Mouse (Mus musculus) midbrain, embryonic 13.5 days (tissue): ENCODE measurements around the gene Ypel2. TPM values are rescaled to one million over a fixed set of nuclear protein-coding genes. Genes with fewer than 3 reads are reported as not detected.

Source experiments
- ATAC-seq: fragments of 200-750 bp; cut with Nextera tagmentation; 2 replicates; pipeline ENCODE4 v1.8.0; 2017; ENCODE audit warnings: mild to moderate bottlenecking, moderate TSS enrichment, moderate library complexity
- H3K27ac ChIP-seq: fragments of 300-500 bp; sonication (generic); 2 replicates; pipeline ENCODE4 v1.5.1; 2015; ENCODE audit warnings: inconsistent platforms, mild to moderate bottlenecking, moderate library complexity
- H3K27me3 ChIP-seq: fragments of 300-500 bp; sonication (generic); 2 replicates; pipeline ENCODE4 v1.6.1; 2015; ENCODE audit warnings: mild to moderate bottlenecking, inconsistent platforms
- H3K36me3 ChIP-seq: fragments of 300-500 bp; sonication (generic); 2 replicates; pipeline ENCODE4 v1.6.1; 2015; ENCODE audit warnings: mild to moderate bottlenecking, inconsistent platforms
- H3K4me1 ChIP-seq: fragments of 300-500 bp; sonication (generic); replicated peaks from 2 replicates; pipeline ENCODE4 v1.6.1; 2015; ENCODE audit warnings: inconsistent platforms
- H3K4me2 ChIP-seq: fragments of 300-500 bp; sonication (generic); replicated peaks from 2 replicates; pipeline ENCODE4 v1.6.1; 2015; ENCODE audit warnings: moderate library complexity, mild to moderate bottlenecking, inconsistent platforms
- H3K4me3 ChIP-seq: fragments of 300-500 bp; sonication (generic); replicated peaks from 2 replicates; pipeline ENCODE4 v1.5.1; 2015; ENCODE audit warnings: mild to moderate bottlenecking, inconsistent platforms
- H3K9ac ChIP-seq: fragments of 300-500 bp; sonication (generic); replicated peaks from 2 replicates; pipeline ENCODE4 v1.6.1; 2015; ENCODE audit warnings: mild to moderate bottlenecking, inconsistent platforms
- H3K9me3 ChIP-seq: fragments of 300-500 bp; sonication (generic); 2 replicates; pipeline ENCODE4 v1.6.1; 2016; ENCODE audit warnings: mild to moderate bottlenecking, inconsistent platforms
- WGBS: fragments of 180-500 bp; shearing (Covaris S2); methylation state at CpG from one replicate; pipeline ENCODE4 v1.1.7; 2015; 5-methylcytosine and 5-hydroxymethylcytosine counted together
- polyA plus RNA-seq: library from polyadenylated mRNA; unstranded; fragments of >200 nt; fragmentation: Nextera tagmentation; extraction: Ambion mirVana; gene quantifications from 2 replicates; pipeline ENCODE4 v1.2.1, GENCODE M21; 2015

The Ypel2 gene
- polyA plus RNA-seq, 1 experiment from 2014 or later, result 8.5 TPM

DNA sequence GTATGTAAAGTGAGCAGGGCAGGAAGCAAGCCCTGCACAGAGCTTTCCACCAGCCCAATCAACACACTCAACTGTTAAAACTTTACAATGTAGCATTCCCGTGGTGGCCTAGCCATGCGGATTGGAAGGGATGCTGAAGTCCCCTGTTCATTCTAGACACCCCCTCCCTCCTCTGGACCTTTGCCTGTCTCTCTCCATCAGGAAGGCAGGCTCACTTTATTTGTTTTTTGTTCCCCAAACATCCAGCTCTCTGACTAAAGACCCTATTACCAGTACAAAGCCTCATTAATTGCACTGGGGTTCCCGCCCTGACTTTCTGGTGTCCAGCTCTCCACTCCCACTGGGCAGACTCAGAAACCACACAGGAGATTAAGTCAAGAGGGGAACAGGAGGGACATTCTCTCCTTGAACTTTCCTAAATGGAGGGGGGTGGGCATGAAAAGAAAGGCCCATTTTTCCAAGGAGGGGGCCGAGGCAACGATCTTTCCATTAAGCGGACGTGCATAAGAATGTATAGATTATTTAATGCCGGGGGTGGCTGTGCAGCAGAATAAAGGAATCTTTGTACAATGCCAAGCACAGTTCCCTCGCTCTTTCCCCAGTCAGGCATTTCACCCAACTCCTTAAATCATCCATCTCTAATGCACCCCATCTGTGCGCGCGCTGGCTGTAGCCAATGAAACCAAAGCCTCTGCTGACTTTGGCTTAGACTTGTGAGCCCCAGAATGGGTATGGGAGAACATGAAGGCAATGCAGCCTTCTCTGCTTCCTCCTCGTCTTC is 24.3 kb downstream of the Ypel2 start:
- Histone ChIP-seq H3K4me3 (no peak overlapping the region), H3K4me2 (no peak overlapping the region), H3K36me3 (peaks cover 9% of the 10 kb centered on the region; the same call in 1 of the 2 replicates), H3K27me3 (peaks cover 3% of the 10 kb centered on the region; the same call in 1 of the 2 replicates), H3K27ac (no peak overlapping the region), H3K4me1 (peaks cover 43% of the 10 kb centered on the region), H3K9ac (0 out of 2 replicates have a peak overlapping the region, but pooled peaks have one; percentile 10), H3K9me3 (no peaks in the 10 kb centered on the region)
- 25% methylated on average over 13 of the region's 13 CpGs for WGBS
- 0 out of 2 replicates have a peak, but pooled peaks have one; percentile 45 for ATAC-seq

DNA sequence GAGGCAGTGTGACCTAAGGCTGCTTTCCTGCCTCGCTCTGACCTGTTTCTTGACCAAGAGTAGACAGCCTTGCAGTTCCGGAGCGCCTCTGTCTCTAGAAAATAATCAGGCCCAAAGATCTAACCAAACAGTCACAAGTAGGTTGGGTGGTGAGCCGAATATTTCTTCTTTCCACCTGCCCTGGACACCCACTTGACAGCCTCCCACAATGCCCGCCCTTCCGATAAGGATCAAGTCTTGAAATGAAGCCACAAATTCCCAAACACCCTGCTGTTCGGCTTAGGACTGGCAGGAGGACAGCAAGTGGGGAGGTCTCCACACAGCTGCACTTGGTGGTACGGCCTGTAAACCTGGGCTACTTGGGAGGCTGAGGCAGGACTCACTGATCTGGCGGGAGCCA is 26.0 kb downstream of the Ypel2 start:
- Histone ChIP-seq H3K27me3 (peaks cover 3% of the 10 kb centered on the region; the same call in 1 of the 2 replicates), H3K36me3 (peaks cover 9% of the 10 kb centered on the region; the same call in 1 of the 2 replicates), H3K27ac (no peak overlapping the region), H3K4me2 (no peak overlapping the region), H3K9ac (no peak overlapping the region), H3K9me3 (no peaks in the 10 kb centered on the region), H3K4me1 (peaks cover 32% of the 10 kb centered on the region), H3K4me3 (no peak overlapping the region)
- ATAC-seq, result no peak
- WGBS, result 93% methylated on average over 9 of the region's 9 CpGs

DNA sequence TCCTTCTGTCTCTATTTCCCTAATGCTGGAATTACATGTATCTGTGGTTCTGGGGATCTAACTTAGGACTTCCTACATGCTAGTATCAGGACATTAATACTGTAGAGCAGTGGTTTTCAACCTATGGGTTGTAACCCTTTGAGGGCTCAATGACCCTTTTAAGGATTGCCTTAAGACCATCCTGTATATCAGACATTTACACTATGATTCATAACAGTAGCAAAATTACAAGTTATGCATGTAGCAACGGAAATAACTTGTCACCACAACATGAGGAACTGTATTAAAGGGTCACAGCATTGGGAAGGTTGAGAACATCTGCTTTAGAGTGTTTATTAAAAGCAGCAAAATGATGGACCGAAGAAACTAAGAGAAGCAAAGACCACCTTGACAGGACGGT is 26.8 kb downstream of the Ypel2 start:
- Histone ChIP-seq H3K27ac (no peak overlapping the region), H3K4me1 (peaks cover 37% of the 10 kb centered on the region), H3K9me3 (no peaks in the 10 kb centered on the region), H3K9ac (no peak overlapping the region), H3K27me3 (no peaks in the 10 kb centered on the region; the same call in 1 of the 2 replicates), H3K4me3 (no peak overlapping the region), H3K36me3 (peaks cover 6% of the 10 kb centered on the region; the same call in 1 of the 2 replicates), H3K4me2 (no peak overlapping the region)
- no peak for ATAC-seq
- 96% methylated on average over 3 of the region's 3 CpGs for WGBS

DNA sequence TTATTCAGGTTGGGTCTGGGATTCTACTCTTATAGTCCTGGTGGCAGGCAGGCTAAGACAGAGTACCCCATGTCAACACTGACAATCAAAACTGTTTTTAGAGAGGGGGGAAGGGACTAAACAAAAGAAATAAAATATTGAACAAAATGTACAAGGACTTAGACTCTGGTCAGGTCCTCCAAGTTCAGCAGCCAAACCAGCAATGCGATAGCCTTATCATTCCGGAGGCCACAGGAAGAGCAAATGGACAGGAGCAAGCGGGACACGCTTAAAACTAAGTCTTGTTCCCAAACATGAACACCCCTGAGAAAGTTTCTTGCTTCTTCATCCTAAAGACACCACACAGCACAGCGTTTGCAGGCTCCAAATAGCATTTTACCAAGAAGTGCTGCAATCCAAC is 28.4 kb downstream of the Ypel2 start:
- Histone ChIP-seq H3K9me3 (no peaks in the 10 kb centered on the region), H3K27ac (no peak overlapping the region), H3K4me1 (peaks cover 35% of the 10 kb centered on the region), H3K4me2 (no peak overlapping the region), H3K4me3 (no peak overlapping the region), H3K27me3 (no peaks in the 10 kb centered on the region), H3K9ac (no peak overlapping the region), H3K36me3 (peaks cover 5% of the 10 kb centered on the region; the same call in 1 of the 2 replicates)
- WGBS, result 94% methylated on average over 5 of the region's 5 CpGs
- ATAC-seq, result no peak

DNA sequence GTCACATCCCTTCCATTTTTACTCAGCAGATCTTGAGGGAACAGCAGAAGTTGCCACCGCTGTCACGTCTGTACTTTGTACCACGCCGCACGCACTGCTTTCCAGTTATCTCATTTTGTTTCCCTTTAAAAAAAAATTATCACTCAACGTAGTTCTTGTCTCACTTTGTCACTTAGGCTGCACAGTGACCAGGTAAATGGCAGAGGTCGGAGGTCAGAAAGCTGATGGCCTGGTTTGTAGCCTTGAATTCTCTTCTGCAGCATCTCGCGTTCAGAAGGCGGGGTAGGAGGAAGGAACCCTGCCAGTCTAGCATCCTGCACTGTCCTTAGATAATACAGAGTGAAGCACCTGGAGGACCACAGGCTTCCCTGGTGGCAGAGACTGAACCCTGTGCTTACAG is 29.8 kb downstream of the Ypel2 start:
- no peaks in the 10 kb centered on the region for H3K9me3 ChIP-seq
- H3K4me3 ChIP-seq, result no peak overlapping the region
- peaks cover 5% of the 10 kb centered on the region; the same call in 1 of the 2 replicates for H3K36me3 ChIP-seq
- ATAC-seq, result no peak
- H3K27me3 ChIP-seq, result no peaks in the 10 kb centered on the region
- peaks cover 31% of the 10 kb centered on the region for H3K4me1 ChIP-seq
- 93% methylated on average over 10 of the region's 10 CpGs for WGBS
- no peak overlapping the region for H3K4me2 ChIP-seq
- H3K27ac ChIP-seq, result no peak overlapping the region
- no peak overlapping the region for H3K9ac ChIP-seq

DNA sequence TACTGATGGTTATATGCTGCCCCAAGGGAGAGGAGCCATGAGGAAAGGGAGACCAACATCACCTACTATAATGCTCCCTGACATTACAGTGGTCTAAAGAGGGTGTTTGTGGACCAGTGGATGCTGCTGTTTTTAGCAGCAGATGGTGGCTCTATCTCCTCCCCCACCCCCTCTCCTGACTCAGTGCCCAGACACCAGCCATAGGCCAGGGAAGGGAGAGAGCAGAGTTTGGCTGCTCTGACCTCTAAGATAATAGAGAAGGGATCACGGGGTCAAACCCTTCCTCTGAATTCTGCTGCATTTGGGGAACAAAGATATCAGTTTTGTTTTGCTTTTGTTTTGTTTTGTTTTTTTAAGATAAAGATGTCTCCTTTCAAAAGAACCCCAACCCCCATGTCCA is 30.5 kb downstream of the Ypel2 start:
- Histone ChIP-seq H3K4me2 (no peak overlapping the region), H3K9ac (no peak overlapping the region), H3K27ac (no peak overlapping the region), H3K9me3 (no peaks in the 10 kb centered on the region), H3K27me3 (no peaks in the 10 kb centered on the region), H3K36me3 (peaks cover 5% of the 10 kb centered on the region; the same call in 1 of the 2 replicates), H3K4me3 (no peak overlapping the region), H3K4me1 (peaks cover 31% of the 10 kb centered on the region)
- 50% methylated on average over 1 of the region's 1 CpGs for WGBS
- no peak for ATAC-seq

DNA sequence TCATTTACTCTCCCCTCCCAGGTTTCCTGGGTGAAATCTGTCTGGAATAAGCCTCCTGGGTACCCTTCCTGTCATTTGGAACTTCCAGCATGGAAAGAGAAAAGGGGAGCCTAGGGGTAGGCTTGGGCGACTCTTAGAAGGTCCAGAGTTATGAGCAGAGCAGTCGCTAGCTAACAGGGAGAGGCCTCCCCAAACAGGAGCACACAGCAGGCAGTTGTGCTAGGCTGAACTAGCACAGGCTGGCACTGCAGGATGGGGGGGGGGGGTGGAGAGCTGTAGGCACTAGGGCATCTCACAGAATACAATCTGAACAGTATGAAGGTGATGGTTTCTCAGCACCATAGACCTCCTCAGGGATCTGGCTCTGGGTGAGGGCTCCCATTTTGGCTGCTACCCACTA is 31.1 kb downstream of the Ypel2 start:
- Histone ChIP-seq H3K4me2 (no peak overlapping the region), H3K27ac (no peak overlapping the region), H3K4me3 (no peak overlapping the region), H3K9me3 (no peaks in the 10 kb centered on the region), H3K4me1 (peaks cover 38% of the 10 kb centered on the region), H3K9ac (no peak overlapping the region), H3K27me3 (no peaks in the 10 kb centered on the region), H3K36me3 (peaks cover 5% of the 10 kb centered on the region; the same call in 1 of the 2 replicates)
- WGBS, result 81% methylated on average over 2 of the region's 2 CpGs
- ATAC-seq, result no peak

DNA sequence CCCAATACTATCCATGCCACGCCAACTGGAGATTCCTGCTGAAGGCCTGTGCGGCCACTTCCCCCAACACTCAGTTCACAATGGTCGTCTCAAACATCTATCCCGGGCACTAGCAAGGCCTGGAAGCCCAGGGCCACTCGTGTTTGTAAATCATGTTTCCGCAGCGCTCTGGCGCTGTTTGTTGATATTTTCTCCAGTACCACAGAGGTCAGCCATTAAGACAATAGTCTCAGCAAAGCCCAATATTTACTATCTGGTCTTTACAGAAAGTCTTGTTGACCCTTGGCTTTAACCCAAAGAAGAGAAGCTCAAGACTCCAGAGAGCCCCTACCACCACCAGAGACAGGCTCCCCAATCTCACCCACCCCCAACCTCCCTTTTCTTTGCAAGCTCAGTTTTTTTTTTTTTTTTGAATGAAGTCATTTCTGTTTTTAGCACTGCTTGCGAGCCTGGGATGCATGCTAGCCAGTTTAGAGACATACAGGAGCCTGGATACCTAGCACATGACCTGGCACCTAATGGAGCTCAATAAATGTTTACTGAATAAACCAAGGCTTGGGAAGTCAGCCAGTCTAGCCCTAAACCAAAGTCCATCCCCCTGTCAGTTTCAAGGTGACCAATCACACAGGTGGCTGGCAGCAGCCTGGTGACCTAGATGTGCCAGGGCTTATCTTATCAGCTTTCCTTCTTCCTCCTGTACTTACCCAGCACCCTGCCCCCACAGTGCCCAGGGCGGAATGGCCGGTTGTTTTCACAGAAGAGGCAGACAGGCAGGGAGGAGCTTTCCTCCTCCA is 31.8 kb downstream of the Ypel2 start:
- peaks cover 41% of the 10 kb centered on the region for H3K4me1 ChIP-seq
- no peaks in the 10 kb centered on the region for H3K9me3 ChIP-seq
- no peak overlapping the region for H3K4me3 ChIP-seq
- peaks cover 5% of the 10 kb centered on the region; the same call in 1 of the 2 replicates for H3K36me3 ChIP-seq
- no peak overlapping the region for H3K27ac ChIP-seq
- whole genome bisulfite sequencing, result 83% methylated on average over 11 of the region's 11 CpGs
- no peaks in the 10 kb centered on the region for H3K27me3 ChIP-seq
- no peak overlapping the region for H3K4me2 ChIP-seq
- ATAC-seq, result no peak
- no peak overlapping the region for H3K9ac ChIP-seq

DNA sequence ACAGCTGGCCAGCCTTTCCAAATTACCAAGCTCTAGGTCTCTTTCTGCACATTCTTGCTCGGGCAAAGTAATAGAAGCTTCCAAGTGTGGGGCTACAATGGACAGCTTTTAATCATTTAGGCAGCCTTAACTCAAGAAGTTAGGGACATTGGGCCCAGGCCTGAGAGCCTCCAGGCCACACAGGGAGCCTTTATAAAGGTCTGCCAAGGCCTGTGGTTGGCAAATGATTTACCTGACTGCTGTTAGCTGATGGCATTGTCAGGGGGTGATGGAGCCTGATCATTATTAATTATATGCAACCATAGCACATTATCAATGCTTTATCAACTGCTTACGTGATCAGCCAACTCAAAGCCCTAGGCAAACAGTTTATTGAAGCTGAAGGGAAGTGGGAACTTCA is 33.2 kb downstream of the Ypel2 start:
- no peaks in the 10 kb centered on the region for H3K9me3 ChIP-seq
- H3K36me3 ChIP-seq, result no peaks in the 10 kb centered on the region
- H3K4me3 ChIP-seq, result no peak overlapping the region
- H3K9ac ChIP-seq, result no peak overlapping the region
- H3K4me2 ChIP-seq, result no peak overlapping the region
- WGBS, result 59% methylated on average over 2 of the region's 2 CpGs
- peaks cover 50% of the 10 kb centered on the region for H3K4me1 ChIP-seq
- ATAC-seq, result no peak
- no peaks in the 10 kb centered on the region for H3K27me3 ChIP-seq
- H3K27ac ChIP-seq, result no peak overlapping the region

DNA sequence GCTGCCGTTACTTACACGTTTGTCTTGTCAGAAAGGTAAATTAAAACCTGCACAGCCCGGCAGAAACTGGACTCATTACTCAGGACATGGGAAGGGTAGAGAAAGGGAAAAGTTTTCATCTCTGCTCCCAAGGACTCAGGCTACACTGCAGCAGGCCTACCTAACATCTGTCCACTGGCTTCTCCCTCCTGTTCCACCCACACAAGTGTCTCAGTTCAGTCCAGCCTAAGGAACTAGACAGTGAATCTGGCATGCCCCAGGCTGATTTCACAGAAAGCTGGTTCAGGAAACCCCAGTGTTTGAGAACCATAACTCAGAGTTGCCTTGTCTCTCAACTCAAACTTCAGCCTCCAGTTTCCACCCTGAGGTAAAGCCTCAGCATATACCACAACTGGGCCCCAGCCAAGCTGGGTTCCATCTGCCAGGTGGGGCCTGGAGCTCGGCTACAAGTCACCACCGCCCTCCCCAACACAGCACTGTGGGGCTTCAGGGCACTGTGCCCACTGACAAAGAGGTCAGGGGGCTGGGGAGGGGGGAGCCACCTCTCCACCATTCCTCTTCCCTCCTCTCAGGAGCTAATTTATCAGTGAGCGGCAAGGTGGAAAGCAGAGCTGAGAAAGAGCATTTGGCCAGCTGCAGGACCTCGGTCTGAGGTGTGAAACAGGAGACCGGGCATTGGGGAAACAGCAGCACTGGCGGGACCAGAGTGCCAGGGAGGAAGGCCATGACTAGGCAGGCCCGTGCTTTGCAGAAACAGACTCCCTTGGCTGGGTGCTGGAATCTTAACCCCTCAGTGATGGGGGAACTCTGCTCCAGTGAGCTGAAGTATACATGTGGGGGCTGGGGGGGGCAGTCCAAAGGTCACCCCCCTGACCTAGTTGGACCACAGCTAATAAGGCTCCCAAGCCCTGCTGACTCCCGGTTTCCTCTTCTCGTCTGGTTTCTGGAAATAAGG is 34.5 kb downstream of the Ypel2 start:
- peaks cover 50% of the 10 kb centered on the region for H3K4me1 ChIP-seq
- H3K36me3 ChIP-seq, result no peaks in the 10 kb centered on the region
- no peak overlapping the region for H3K4me3 ChIP-seq
- no peaks in the 10 kb centered on the region for H3K27me3 ChIP-seq
- peak overlapping the region; percentile 51 for H3K27ac ChIP-seq
- no peak overlapping the region for H3K4me2 ChIP-seq
- H3K9me3 ChIP-seq, result no peaks in the 10 kb centered on the region
- 0 out of 2 replicates have a peak overlapping the region, but pooled peaks have one; percentile 5 for H3K9ac ChIP-seq
- WGBS, result 73% methylated on average over 12 of the region's 12 CpGs
- ATAC-seq, result no peak

DNA sequence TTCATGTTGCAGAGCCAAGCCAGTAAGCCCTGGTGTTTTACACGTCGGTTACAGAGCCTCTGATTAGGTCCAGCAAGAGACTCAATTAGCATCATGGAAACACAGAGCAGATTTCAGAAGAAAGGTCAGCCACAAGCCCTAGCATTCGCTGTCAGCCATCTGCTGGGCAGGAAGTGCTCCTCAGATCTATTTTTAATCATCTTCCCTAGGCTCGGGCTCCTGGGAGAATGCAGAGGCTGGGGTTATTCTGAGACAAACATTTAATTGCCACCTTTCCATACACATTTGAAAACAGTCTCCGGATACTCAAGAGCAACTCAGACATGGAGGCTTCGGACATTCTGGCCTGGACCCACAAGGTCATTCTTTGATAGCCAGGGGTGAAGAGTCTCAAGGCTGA is 35.3 kb downstream of the Ypel2 start:
- Histone ChIP-seq H3K4me2 (no peak overlapping the region), H3K9ac (no peak overlapping the region), H3K36me3 (no peaks in the 10 kb centered on the region), H3K27ac (peak overlapping the region; percentile 51), H3K27me3 (no peaks in the 10 kb centered on the region), H3K4me1 (peaks cover 50% of the 10 kb centered on the region), H3K9me3 (no peaks in the 10 kb centered on the region), H3K4me3 (no peak overlapping the region)
- 0 out of 2 replicates have a peak, but pooled peaks have one; percentile 55 for ATAC-seq
- 43% methylated on average over 6 of the region's 6 CpGs for WGBS
